Mouse (Mus musculus) erythroblast, embryonic 14.5 days (primary cell): Measurements from ENCODE around the gene Kcnk10.

ENCODE experiments used
- GATA1 ChIP-seq: IDR thresholded peaks from 2 replicates; pipeline ENCODE4 v1.6.1; 2012; ENCODE audit warnings: low read length, inconsistent platforms, mixed read lengths
- TAL1 ChIP-seq: IDR thresholded peaks from 3 replicates; pipeline ENCODE4 v1.6.1; 2012; ENCODE audit warnings: low read length, inconsistent platforms, mixed read lengths

DNA sequence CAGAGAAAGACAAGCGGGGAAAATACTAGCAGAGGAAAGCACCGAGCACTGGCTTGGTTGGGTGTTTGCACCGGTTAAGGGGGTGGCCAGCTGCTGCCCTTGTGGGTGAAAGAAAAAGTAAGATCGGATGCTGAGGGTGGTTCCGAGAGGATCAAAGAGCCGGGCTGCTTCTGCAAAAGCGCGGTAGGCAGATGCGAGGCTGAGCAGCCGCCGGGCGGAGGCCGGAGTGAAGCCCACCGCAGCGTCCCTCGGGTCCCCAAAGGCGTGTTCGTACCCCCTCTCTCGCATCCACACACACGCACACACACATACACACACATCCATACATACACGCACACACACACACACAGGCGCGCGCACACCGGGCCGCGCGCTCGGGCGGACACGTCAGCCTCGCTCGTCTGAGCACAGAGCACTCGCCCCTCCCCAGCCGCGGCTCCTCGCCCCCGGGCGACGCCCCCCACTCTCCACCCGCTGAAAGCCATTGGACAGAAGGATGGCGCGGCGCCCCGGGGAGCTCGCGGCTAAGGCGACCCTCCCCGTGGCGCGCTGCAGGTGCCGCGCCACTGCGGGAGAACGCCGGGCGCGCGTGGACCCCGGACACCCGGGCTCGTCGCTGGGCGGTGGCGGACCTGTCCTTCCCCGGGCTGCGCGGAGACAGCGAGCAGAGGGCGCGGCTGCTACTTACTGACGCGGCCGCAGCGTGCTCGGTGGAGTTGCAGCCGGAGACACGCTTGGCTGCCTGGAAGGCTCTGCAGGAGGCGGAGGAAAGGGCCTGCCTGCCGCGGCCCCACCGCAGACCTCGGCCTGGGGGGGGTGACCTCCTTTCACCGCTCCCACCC lies 3.5 kb downstream of the Kcnk10 start:
- TF ChIP-seq GATA1 (no peak), TAL1 (no peak)
